Mouse (Mus musculus): ENCODE data around the gene Cldnd2.
A peak's percentile ranks its signal among the peaks of the same experiment; 100 is the strongest.
"Not testable (repeated sequence)": the region's sequence is repeated elsewhere in the genome, so short reads cannot be mapped to it uniquely, and the experiment has no call there.

The Cldnd2 gene

DNA sequence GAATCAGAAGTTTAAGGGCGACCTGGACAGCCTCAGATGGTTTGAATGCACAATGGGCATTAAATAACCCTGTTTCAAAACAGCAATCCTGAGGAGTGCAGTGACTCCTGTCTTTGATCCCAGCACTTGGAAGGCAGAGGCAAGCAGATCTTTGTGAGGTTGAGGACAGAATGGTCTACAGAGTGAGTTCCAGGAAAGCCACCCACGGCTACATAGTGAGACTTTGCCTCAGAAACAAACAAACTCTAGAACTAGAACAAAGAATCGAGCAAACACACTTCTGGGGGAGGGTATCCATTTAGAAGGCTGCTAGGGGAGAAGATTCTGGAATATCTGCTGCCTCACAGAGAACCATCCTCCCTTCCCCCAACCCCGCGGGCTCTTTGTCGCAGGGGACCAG, at the start of gene Cldnd2:
Cldnd2 (plus strand) TSS at position 301 of the 400 bp plus-strand sequence.
- DNase-seq (ENCODE audit: low read depth in 2 of 2, low spot score in 2 of 2): no peak

DNA sequence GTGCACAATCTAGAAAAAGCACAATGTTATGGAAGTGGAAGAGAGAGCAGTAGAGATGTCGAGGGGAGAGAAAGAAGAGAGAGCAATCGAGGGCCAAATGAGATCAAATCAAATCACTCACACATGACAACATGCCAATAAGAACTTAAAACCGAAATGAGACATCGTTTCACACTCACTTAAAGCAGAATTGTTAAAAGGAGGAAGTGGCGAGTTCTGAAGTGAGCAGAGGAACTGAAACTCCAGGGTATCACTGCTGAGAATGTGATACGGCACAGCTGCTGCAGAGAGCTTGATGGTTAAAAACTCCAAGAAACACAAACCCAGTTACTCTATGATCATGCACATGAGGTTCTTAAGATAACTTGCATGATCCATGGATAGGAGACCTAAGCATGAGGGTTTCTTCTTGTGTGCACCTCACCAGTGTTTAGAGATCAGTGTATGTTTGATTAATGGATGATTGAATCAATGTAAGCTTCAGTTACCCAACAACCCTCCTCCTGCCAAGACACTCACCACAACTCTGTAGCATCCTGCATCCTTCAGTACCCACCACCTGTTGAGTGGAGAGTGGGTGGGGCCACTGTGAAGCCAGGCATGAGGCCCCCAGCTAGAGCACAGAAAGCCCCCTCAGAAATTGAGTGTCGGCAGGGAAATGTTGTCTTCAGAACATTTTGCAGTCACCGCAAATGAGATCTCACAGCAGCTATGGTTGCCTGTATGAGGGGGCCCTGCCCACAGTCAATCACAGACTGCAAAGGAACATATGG, 48.0 kb upstream of the Cldnd2 start:
- no peak for DNase-seq (ENCODE audit: low read depth in 2 of 2, low spot score in 2 of 2)

GRCm38 (mm10) chr7:43399501-43399900, 41.1 kb upstream of the Cldnd2 start:
- no peak for DNase-seq (ENCODE audit: low read depth in 2 of 2, low spot score in 2 of 2)

DNA sequence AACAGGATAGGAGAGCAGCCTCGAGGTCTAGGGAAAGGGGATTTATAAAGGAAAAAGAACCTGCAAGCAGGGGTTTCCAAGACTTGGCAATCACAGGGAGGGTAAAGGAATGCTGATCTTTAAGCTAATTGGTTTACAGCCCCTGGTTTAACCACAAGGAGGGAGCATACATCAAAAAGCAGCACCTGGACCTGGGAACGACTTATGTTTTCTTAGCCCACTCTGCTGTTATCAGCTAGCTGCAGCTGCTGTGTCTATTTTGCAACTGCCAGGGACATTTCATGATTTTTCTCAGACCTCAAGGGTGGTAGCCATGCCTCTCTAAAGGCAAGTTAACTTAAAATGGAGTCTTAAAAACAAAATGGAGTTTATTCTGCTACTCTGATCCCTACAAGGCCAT, 37.9 kb upstream of the Cldnd2 start:
- DNase-seq (ENCODE audit: low read depth in 2 of 2, low spot score in 2 of 2): no peak

DNA sequence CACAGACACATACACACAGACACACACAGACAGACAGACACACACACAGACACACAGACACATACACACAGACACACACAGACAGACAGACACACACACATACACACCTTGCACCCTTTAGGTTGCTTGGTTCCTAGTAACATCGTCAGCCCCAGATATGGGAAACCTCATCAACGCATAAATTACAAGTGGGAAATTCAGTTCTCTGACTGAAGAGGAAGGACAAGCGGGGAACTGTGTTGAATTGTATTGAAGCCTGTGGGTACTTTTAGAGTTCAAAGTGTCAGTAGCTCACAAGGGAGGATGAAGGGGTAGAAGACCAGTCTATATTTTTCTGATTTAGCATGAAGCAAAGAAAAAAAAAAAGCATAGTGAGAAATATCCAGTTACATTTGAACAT, 33.0 kb upstream of the Cldnd2 start:
- no peak for DNase-seq (ENCODE audit: low read depth in 2 of 2, low spot score in 2 of 2)

DNA sequence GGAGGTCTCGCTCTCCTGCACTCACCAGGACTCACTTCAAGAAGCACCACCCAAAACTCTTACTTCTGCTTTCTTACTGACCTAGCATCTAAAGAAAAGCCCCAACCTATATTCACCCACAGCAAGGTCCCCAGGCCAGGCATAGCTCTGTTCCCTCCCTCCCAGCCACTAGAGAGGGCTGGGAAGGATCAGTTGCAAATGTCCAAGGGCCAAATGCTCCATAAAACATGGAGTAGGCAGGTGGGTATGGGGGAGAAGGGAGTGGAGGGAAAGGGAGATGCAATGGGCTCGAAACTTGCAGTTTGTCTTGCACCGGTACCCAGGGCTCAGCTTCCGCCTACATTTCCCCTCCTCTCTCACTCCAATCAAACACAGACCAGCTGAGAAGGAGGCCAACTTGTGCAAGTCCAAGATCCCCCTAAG, 32.4 kb upstream of the Cldnd2 start, which contains the start of gene Siglecg:
Siglecg (plus strand) TSS at position 74 of the 423 bp plus-strand sequence.
- no peak for DNase-seq (ENCODE audit: low read depth in 2 of 2, low spot score in 2 of 2)

DNA sequence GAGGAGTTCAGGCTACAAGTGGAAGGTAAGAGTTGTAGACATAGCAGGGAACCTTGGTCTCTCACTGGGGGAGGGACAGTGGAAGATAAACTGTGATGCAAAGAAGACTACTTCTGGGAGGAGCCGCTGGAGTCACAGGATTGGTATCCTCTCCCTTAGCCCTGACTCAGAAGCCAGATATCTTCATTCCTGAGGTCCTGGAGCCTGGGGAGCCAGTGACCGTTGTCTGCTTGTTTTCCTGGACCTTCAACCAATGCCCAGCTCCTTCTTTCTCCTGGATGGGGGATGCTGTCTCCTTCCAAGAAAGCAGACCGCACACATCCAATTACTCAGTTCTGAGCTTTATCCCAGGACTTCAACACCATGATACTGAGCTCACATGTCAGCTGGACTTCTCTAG, 31.5 kb upstream of the Cldnd2 start:
- no peak for DNase-seq (ENCODE audit: low read depth in 2 of 2, low spot score in 2 of 2)

DNA sequence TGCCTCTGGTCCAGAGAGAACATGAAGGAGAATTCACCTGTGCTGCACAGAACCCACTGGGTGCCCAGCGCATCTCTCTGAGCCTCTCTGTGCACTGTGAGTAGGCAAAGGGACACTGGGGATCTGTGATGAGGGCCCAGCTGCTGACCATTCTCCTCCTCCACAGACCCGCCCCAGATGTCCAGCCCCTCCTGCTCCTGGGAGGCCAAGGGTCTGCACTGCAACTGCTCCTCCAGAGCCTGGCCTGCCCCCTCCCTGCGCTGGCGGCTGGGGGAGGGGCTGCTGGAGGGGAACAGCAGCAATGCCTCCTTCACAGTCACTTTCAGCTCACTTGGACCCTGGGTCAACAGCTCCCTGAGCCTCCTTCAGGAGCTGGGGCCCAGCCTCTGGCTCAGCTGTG, 28.9 kb upstream of the Cldnd2 start:
- DNase-seq (ENCODE audit: low read depth in 2 of 2, low spot score in 2 of 2): not testable (repeated sequence)

GRCm38 (mm10) chr7:43417298-43417697, 23.3 kb upstream of the Cldnd2 start:
- no peak for DNase-seq (ENCODE audit: low read depth in 2 of 2, low spot score in 2 of 2)

DNA sequence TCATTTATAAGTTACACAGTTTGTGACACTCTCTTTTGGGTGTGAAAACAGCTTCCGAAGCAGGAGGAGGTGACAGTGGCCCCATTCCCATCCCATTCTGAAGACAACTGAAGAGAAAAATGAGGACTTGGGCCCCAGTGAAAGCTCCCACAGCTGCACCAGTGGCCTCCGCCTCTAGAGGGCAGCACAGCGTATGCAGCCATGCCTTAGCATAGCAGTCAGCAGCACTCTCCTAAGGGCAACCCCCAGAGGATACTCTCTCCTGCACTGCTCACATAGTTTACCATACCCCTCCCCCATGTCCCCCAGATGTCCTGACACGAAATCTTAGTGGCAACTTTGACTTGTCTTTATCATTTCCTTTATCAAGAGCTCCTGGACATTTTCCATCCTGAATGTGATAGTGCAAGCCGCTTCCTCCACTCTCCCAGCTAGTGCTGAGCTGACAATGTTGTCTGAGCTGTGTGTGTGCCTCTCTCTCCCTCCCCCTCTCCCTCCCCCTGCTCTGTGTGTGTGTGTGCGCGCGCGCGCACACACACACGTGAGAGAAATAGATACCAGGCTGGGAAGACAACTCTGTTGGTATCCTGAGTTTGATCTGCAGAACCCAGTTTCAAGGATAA, 17.5 kb upstream of the Cldnd2 start:
- peak; percentile 78 to 84 for DNase-seq (ENCODE audit: low read depth in 2 of 2, low spot score in 2 of 2)

- DNase-seq (ENCODE audit: low read depth in 2 of 2, low spot score in 2 of 2): no peak
These were observed 16.5 kb upstream of the Cldnd2 start for GRCm38 (mm10) chr7:43423991-43424625.

DNA sequence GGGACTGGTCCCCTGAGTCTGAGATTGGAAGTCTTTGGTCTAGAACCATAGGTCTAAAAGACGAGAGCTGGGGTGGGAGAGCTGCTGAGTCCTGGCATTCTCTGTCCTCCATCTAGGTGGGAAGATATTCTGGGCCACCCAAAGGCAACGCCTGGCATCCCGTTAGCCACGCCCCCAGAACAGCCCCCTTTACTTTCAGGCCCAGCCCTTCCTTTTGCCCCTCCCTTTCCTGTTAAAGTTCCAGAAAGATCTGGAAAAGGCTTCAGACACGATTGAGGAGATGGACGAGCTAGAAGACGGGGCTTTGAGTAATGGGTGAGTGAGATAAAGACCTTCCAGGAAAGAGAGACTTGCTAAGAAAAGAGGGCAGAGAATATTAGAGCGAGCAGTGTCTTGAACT, 13.2 kb upstream of the Cldnd2 start, which contains the start of gene Lim2:
Lim2 (plus strand) TSS at position 265 of the 400 bp plus-strand sequence.
- no peak for DNase-seq (ENCODE audit: low read depth in 2 of 2, low spot score in 2 of 2)

DNA sequence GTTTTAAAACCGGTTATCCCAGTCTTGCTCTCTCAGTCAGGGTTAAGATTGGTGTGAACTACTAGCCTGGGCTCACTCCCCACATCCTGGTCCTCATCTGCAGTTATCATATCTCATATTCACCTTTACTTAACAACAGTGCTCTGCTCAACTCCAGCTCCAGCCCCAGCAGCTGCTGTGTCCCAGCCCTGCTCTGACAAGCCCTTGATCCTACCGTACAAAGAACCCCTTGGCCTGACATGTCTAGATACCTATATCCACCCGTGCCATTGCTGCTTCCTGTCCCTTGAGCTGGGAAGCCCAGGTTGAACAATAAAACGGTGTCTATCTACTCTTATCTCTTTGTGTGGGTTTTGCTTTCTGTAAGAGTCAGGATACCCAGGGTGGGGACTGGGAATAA, 11.1 kb upstream of the Cldnd2 start:
- no peak for DNase-seq (ENCODE audit: low read depth in 2 of 2, low spot score in 2 of 2)

GRCm38 (mm10) chr7:43432891-43433290, 7.7 kb upstream of the Cldnd2 start:
- DNase-seq (ENCODE audit: low read depth in 2 of 2, low spot score in 2 of 2): no peak

- DNase-seq (ENCODE audit: low read depth in 2 of 2, low spot score in 2 of 2): no peak
These were observed 5.9 kb upstream of the Cldnd2 start for GRCm38 (mm10) chr7:43434676-43435075.

DNA sequence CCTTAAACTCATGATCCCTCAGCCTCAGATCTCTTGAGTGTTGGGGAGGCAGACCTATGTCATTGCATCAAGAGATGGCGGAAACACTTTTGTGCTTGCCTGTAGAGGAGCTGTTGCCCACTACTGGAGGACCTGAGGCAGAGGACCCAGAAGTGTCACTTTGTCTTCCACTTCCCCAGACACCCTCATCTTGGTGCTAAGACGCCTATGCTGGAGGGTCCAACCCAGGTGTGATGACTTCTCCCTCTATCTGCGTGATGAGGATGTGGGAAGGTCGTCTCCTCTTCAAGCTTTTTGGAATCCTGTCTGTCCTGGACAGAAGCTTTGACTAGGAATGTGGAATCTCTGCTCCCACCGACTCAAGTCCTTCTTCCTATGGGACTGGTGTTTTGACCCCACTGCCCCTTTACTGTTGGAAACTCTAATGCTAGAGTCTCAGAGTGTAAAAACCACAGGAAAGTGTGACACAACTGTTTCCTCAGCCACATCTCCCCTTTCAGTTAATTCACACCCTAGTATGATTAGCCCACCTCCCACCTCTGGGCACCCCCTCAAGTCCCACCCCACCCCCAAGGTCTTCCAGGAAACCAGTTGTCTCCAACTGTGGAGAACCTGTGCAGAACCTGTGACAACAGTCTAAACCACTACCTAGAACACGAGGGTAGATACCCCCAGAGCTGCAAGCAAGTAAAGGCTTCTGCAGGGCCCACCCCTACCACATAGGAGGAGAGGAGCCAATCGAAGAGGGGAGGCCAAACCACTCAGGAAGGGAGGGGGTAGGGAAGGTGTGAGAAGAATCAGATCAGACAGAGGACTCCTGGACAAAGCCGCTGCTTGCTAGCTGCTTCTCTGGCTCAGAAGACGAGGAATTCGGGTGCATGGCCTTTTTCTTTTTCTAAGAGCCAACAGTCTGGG, 4.0 kb upstream of the Cldnd2 start, which contains the start of gene Nkg7:
Nkg7 (plus strand) TSS at position 733 of the 915 bp plus-strand sequence.
- DNase-seq (ENCODE audit: low read depth in 2 of 2, low spot score in 2 of 2): peak in 1 of 2 experiments; percentile 33

- peak; percentile 35 to 40 for DNase-seq (ENCODE audit: low read depth in 2 of 2, low spot score in 2 of 2)
These were observed 2.0 kb upstream of the Cldnd2 start for GRCm38 (mm10) chr7:43438611-43439010.

DNA sequence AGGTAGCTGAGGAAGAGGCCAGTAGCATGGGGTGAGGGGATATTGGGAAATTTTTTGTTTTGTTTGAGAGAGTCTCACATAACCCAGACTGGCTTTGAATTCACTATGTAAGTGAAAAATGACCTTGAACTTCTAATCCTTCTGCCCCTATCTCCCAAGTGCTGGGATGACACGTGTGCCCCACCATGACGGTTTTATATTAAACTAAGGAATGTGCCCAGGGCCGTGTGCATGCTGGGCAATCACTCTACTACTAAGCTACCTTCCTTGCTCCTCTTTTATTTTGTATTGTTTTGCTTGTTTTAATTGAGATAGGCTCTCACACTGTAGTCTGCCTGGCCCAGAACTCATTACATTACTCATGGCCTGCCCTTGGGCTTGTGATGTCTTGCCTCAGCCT, 489 bp downstream of the Cldnd2 start:
- DNase-seq (ENCODE audit: low read depth in 2 of 2, low spot score in 2 of 2): no peak

GRCm38 (mm10) chr7:43442684-43443083, 2.1 kb downstream of the Cldnd2 start:
- DNase-seq (ENCODE audit: low read depth in 2 of 2, low spot score in 2 of 2): no peak

DNA sequence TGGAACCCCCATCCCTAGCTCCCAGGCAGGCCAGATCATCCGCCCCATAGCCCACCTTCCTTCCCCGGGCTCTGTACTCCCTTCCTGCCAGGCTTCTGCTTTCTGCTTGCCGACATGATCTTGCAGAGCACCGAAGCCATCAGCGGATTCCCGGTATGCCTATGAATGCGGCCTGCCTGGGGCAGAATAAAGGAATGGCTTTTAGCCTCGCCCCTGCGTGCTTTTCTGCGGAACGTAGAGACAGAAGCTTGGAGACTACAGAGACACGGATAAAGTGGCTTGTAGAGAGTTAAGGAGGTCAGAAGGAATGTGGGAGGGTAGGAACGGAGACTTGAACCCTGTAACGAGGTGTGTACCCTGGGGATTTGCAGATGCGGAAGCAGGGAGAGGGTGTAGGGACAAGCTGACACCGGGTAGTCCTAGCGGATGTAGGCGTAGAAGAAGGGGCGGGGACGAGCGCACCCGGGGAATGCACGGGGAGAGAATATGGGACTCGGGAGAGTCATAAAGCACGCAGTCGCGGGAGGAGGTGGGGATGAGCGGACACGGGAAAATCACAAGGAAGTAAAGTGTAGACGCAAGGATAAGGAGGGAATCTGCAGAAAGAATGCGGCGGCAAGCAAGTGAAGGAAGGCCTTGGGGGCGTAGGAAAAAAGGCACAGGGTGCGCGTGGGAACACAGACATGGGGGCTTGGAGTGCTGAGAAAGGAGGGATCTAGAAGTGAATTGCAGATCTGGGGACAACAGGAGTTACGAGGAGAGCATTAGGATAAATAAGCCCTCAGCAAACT, 2.7 kb downstream of the Cldnd2 start:
- peak; percentile 45 to 65 for DNase-seq (ENCODE audit: low read depth in 2 of 2, low spot score in 2 of 2)
